Mouse (Mus musculus) lung, postnatal 4 days (tissue): ENCODE data around the gene E2f7.

Experiments used
- DNase-seq, 2 experiments: peaks; one replicate each; pipeline ENCODE4 v3.0.0; 2021

Gene E2f7

GRCm38 (mm10) chr10:110744686-110745639, at the start of gene E2f7:
TSS of gene E2f7 (plus strand) at chr10:110745439.
- peak; percentile 92 to 95 for DNase-seq

GRCm38 (mm10) chr10:110701276-110701675, 44.0 kb upstream of the E2f7 start:
- DNase-seq = no peak

DNA sequence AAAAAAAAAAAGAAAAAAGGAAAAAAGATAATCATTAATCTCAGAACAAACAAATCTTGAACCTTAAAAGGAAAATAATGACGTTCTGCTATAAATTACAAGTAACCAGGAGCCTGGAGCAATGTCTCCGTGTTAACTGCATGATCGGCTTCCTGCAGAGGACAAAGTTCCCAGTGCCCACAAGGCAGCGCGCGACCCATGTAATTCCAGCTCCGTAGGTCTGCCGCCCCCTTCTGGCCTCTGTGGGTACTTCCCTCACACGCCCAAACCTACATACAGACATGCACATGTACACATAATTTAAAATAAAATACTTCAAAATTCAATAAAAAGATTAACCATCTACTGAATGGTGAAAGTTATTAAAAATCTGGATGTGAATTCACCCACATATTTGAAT, 39.6 kb upstream of the E2f7 start:
- DNase-seq = no peak

- DNase-seq = no peak
These were observed 37.7 kb upstream of the E2f7 start for GRCm38 (mm10) chr10:110707390-110708113.

GRCm38 (mm10) chr10:110716887-110717286, 28.4 kb upstream of the E2f7 start:
- DNase-seq = no peak

- DNase-seq = no peak
These were observed 18.8 kb upstream of the E2f7 start for GRCm38 (mm10) chr10:110726431-110726830.

- peak; percentile 24 to 47 for DNase-seq
These were observed 17.4 kb upstream of the E2f7 start for GRCm38 (mm10) chr10:110727816-110728215.

- DNase-seq = peak in 1 of 2 experiments; percentile 74
These were observed 11.9 kb upstream of the E2f7 start for GRCm38 (mm10) chr10:110733343-110733742.

GRCm38 (mm10) chr10:110743701-110744100, 1.5 kb upstream of the E2f7 start:
- no peak for DNase-seq

DNA sequence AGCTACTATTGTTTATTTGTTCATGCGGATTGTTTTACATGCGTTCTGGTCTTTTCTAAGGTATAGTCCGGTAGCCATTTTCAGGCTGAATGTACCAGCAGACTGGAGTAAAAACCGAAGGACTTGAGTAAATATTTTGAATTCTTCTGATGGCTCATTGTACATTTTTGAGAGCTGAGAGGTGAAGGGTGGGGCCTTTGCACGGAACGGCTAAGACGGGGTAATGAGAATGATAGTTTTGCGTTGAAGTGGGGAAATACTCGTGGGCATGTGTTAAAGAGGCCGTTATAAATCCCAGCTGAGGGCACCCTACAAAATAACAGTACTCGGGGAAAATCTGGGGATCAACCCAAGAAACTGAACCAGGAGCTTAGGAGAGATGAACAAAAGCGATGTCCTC, 1.1 kb upstream of the E2f7 start:
- no peak for DNase-seq

GRCm38 (mm10) chr10:110745640-110746032, 397 bp downstream of the E2f7 start:
- DNase-seq = no peak

- DNase-seq = no peak
These were observed 3.8 kb downstream of the E2f7 start for GRCm38 (mm10) chr10:110749081-110749480.

GRCm38 (mm10) chr10:110749510-110750305, 4.5 kb downstream of the E2f7 start:
- DNase-seq = no peak

DNA sequence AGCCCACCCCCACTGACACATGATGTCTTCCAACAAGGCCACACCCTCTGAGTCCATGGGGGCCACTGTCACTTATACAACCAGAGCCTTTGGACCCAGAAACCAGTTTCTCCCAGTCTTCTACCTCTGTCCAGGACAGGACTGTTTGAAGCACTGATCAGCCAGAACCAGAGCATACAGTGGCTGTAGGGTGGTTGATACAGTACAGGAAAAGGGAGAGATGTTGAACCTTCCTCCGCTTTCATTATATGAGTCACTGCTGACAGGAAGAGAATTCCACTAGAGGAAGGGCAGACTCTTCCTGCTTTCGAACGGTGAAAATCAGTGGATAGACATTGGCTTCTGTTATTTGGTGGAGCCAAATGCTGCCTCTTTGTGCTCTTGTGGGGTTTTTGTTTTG, 7.6 kb downstream of the E2f7 start:
- peak in 1 of 2 experiments; percentile 13 for DNase-seq

GRCm38 (mm10) chr10:110755556-110755955, 10.3 kb downstream of the E2f7 start:
- no peak for DNase-seq

GRCm38 (mm10) chr10:110756271-110756793, 11.1 kb downstream of the E2f7 start:
- no peak for DNase-seq

GRCm38 (mm10) chr10:110760552-110760951, 15.3 kb downstream of the E2f7 start:
- DNase-seq = peak in 1 of 2 experiments; percentile 36

DNA sequence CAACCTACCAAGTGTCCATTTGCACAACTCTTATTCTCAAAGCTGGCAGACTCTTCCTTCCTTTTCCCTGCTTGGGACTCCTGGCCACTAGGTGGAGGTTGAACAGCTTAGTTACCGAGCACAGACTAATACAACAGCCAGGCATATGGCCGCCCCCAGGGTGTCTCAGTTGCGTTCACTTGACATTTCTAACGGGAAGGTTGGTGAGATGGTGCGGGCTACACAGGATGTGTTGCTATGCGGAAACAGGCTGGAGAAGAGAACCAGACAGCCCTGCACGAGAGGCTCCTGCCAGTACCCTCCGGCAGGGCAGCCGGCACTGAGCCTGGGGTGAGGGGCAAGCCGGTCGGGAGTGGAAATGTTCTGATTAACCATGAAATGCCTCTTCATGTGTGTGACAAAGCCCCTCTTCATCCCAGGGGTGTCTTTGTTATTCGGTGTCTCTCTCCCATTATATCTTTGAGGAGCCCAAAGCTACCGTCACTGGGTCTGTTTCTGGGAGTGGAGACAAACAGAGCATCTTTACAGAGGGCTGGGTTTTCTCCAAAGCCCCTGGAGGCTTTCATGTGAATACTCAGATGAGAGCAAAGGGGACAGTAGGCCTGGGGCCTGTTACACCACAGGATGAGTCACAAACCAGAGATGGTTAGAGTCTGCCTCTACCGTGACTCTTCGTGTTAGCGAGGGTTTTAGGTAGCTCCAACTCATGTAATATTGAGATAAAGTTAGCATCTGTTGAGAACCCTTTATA, 17.1 kb downstream of the E2f7 start:
- no peak for DNase-seq

DNA sequence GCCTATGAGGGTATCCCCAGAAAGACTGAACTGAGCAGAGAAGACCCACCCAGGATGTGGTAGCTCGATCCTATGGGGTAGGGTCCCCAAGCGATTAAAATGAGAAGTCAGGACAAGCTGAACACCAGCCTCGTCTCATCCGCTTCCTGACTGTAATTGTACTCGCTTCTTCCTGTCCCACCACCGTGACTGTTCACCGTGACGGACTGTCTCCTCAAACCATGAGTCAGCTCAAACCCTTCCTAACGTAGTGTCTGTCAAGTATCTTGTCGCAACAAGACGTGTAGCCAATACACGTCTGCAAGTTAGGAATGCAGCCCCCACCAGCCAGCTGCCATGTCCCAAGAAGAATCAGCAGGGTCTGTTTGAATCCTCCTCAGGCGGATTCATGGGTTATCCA, 18.2 kb downstream of the E2f7 start:
- no peak for DNase-seq

DNA sequence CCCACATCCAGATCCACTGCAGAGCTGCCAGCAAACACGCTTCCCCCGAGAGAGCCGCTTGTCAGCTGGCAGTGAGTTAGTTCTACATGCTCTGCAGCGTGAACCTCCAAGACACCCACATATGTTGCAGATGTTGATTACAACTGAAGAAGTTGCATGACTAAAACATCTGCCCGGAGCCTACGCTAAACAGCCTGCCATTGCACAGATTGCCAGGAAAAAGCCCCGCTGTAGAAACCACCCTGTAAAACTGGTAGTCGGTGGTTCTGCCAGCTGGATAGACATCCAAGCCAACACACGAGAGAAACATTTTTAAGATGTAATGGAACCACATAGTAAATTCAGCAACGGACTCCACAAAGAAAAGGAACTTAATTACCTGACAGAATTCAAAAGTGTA, 24.3 kb downstream of the E2f7 start:
- no peak for DNase-seq

- no peak for DNase-seq
These were observed 28.0 kb downstream of the E2f7 start for GRCm38 (mm10) chr10:110773201-110773600.

GRCm38 (mm10) chr10:110773878-110774277, 28.6 kb downstream of the E2f7 start:
- no peak for DNase-seq
